Mouse (Mus musculus) cerebellum, postnatal 10 days (tissue): ENCODE data around the gene Ston2.

ENCODE experiments used
- DNase-seq, 2 experiments: peaks; one replicate each; pipeline ENCODE4 v3.0.0; 2021; ENCODE audit warnings: mixed read lengths in 2 of 2

Gene Ston2

GRCm38 (mm10) chr12:91654399-91655122, 133.6 kb downstream of the Ston2 start:
- peak; percentile 85 to 89 for DNase-seq

DNA sequence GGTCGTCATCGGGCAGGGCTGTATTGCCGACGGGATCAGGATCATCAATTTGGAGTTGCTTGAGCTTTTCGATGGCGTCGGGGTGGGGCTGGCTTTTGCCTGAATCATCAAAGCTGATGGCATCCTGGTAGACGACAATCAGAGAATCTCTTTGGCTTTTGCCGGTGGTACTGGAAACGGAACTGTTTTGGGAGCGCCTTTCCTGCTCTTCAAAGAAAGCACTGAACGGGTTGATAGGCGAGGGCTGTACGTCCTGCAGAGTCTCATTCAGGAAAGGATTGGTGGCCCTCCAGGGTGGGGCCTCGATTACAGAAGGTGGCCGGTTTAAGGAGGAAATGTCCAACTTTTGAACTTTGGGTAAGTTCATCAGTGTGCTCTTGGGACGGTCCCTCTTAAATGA, 139.8 kb downstream of the Ston2 start:
- DNase-seq = no peak

GRCm38 (mm10) chr12:91645361-91646123, 142.6 kb downstream of the Ston2 start:
- DNase-seq = no peak

- DNase-seq = no peak
Measured at GRCm38 (mm10) chr12:91643221-91643620, 145.0 kb downstream of the Ston2 start.

DNA sequence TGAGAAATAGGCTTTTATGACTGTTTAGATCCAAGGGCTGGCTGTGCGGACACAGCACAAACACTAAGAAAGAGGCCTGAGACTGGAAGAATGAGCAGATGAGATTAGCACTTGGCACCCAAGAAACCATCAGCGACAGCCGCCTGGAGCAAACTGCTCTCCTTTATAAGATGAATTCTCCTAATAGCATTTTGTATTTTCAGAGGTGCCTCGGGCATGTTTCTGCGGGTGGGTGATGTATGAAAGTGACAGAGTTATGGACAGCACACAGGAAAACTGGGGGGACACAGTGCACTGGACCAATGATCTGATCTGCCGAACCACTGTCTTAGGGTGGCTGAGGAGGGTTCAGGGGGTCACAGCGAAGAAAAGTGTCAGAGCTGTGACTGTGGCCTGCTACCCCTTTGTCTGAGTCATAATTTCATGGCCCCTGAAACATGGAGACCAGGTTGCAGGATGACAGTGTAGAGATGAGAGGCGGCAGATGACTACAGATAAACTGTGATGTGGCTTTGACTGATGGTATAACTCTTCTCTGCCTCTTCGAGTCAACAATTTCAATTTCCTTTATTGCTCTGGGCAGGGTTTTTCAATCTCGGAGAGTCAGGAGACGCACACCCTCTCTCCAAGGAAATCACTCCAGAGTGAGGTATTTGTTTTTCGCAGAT, 145.6 kb downstream of the Ston2 start:
- DNase-seq = no peak

GRCm38 (mm10) chr12:91641631-91642141, 146.5 kb downstream of the Ston2 start:
- DNase-seq = peak; percentile 58 to 61

GRCm38 (mm10) chr12:91641133-91641532, 147.1 kb downstream of the Ston2 start:
- peak in 1 of 2 experiments; percentile 12 for DNase-seq

GRCm38 (mm10) chr12:91640712-91641111, 147.5 kb downstream of the Ston2 start:
- DNase-seq = peak; percentile 78 to 82

DNA sequence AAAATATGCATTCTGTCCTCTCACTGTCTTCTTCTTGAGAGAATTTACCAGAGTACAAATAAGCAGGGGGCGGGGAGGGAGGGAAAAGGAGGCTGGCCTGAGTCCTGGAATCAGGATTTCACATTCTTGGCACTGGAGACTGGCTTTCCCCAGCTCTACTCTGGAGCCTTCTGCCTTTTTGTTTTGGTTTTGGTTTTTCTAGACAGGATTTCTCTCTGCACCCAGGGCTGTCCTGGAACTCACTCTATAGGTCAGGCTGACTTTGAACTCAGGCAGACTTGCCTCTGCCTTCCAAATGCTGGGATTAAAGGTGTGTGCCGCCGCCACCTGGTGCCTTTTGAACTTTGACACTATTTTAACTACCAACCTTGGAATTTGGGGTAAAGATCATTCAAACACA, 149.8 kb downstream of the Ston2 start:
- DNase-seq = peak; percentile 42 to 45

DNA sequence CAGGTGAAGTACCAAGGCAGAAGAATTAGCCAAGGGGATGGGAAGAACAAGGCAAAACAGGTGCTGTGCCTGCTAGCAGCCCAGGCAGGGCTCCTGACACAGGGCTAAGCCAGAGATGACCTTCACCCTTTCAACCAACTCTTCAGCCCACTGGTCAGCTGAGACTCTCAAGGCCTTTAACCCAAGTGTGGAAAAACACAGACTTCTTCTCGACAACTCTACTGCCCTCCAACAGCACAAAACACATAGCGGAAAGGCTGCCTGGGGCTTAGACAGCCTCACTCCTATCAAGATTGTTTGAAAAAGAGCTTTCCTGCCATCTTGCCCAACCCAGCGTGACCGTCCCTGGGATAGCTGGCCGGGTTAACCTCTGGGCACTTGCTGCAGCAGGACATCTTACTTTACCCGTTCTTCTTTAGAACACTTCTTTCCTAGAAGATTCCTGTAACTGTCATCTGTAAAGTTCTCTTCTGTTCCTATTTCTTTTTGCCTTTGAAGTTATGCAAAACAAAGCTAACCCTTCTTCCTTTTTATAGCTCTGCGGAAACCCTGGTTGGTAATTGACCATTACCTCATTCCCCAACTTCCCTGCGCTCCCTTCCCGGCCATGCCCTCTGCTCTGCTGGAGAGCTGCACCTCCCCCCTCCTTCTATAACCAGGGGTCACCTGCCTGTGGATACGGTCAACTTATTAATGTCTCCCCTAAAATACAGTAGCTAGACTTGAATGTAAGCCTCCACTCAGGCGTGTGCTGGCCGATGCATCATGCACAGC, 150.9 kb downstream of the Ston2 start:
- no peak for DNase-seq

GRCm38 (mm10) chr12:91626482-91626881, 161.7 kb downstream of the Ston2 start:
- DNase-seq = no peak

DNA sequence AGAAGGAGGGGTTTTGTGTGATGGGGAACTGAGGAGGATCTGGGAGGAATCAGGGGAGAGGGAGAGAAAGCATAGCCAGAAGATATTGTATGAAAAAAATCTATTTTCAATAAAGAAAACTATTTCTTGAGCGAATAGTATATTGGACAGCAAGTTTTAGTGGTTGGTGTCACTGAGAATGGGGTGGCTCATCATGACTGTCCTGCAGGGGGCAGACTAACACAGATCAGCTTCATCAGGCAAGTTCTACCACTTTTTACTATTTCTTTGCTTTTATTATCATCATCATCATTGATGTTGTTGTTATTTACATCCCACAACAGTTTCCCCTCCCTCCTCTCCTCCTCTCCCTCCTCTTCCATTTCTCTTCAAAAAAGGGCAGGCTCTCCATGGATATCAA, 163.2 kb downstream of the Ston2 start:
- DNase-seq = peak; percentile 46 to 48

GRCm38 (mm10) chr12:91609425-91609824, 178.8 kb downstream of the Ston2 start:
- DNase-seq = peak; percentile 51 to 62

- DNase-seq = peak; percentile 56 to 58
Measured at GRCm38 (mm10) chr12:91607678-91608077, 180.5 kb downstream of the Ston2 start.

DNA sequence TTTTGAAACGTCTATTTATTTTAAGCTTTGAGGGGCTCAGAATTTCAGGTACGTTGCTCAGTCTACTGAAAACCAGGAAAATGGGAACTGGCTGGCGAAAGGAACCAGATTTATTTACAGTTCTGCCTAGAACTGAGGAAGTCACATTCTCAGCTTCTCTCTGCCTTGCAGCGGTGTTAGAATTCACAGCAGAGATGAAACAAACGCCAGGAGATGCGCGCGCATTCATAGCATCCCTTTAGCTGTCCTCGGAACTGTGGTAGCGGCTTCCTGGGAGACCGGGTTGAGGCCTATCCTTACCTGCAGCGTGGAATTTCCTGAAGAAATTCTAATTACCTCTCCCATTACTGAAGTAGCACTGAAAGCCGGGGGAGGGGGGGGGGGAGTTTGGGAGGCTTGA, 181.5 kb downstream of the Ston2 start:
- DNase-seq = no peak

DNA sequence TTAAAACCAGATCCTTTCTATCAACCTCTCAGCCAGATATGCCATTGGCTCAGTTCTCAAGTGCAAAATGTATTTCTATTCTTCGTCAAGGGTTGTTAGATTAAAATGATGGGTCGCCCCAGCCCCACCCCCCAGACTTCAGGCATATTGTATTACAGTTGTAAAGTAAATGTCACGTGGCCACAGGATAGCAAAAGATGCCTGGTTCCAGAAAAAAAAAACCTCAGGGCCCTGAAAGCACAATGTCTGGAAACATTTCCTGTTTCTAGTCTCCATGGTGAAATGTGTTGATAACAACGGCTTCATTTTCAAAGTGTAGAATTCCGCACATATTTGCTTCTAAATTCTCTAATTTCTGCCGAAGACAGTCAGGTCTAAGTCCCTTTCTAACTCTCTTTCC, 183.6 kb downstream of the Ston2 start:
- DNase-seq = no peak

- DNase-seq = no peak
Measured at GRCm38 (mm10) chr12:91592128-91592527, 196.1 kb downstream of the Ston2 start.

DNA sequence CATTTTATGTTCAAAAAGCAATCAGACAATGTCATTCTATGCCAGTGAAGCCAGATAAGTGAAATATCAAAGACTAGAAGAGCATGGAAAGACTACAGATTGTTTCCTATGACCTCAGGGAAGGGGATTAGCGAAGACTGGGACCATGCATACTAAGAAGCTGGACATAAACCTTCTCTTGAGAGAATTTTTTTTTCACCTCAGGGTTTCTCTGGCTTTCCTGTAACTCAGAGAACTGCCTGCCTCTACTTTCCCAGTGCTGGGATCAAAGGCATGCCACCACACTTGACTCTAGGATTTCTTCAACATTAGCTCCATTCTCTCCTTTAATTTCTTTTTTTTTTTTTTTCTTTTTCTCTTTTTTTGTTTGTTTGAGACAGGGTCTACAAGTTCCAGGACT, 197.0 kb downstream of the Ston2 start:
- no peak for DNase-seq

GRCm38 (mm10) chr12:91590716-91591115, 197.5 kb downstream of the Ston2 start:
- peak; percentile 14 to 22 for DNase-seq

GRCm38 (mm10) chr12:91589847-91590690, 198.1 kb downstream of the Ston2 start, which contains the start of gene Gtf2a1:
Gtf2a1 (minus strand) TSS chr12:91590487.
- peak; percentile 98 to 99 for DNase-seq

GRCm38 (mm10) chr12:91589542-91589846, 198.7 kb downstream of the Ston2 start:
- no peak for DNase-seq
